In the genomic region with DNA sequence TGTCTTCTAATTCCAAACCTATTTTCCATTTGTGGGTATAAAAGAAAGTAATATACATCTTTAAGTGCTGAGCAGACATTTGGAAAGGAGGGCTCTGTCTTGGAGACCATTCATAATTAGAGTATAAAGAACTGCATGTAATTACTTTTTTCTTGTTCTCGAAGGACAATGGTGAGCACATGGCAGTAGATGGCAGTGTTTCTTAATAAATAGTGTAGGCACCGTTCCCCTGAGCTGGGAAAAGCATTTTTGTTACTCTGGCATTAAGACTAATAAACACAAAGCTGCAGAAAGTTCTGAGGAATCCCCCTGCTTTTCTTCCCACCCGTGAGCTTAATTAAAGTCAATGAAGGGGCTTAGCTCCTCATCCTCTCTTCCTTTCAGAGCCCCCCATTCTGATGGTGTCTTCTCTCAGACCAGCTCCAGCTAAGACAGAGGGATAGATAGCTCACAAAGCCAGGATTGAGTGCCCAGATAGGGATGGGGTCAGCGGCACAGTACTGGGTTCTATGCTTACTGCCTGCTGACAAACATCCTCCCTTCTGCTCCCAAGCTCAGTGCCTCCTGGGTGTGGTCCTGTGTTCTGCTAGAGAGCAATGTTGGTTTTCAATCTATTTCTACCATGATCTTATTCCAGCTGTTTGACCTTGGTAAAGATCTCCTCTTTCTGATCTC, we compare ENCODE assay signal across 11 mouse cellular contexts. TPM values are rescaled to one million over a fixed set of nuclear protein-coding genes. Genes with fewer than 3 reads are reported as not detected.
DNase-seq lines count a peak whose midpoint lies in the region; ATAC-seq and TF ChIP-seq lines count a peak whose summit lies in the region.
"Had no signal": no experiment of that assay in that cellular context is flagged by ENCODE, and none has a peak within 500 bp of the region (broad histone marks: within the 10 kb centered on the region; RNA-seq: fewer than 3 reads in every experiment).

No protein-coding gene starts in this region.

- no peak overlapping the region for H3K9ac ChIP-seq in MEL (ENCODE audit: control insufficient read depth, low read depth, low read length, poor library complexity, severe bottlenecking)
- no peak overlapping the region for H3K9ac ChIP-seq in midbrain, embryonic 13.5 days (replicated peaks)

- TF ChIP-seq CTCF in MEL (IDR thresholded peaks at IDR 0.05 in 2 of 3, conservative IDR thresholded peaks at IDR 0.05 in 1 of 3; ENCODE audit: control insufficient read depth in 1 of 3, insufficient read depth in 1 of 3, low read depth in 2 of 3, low read length in 3 of 3, poor library complexity in 1 of 3, severe bottlenecking in 1 of 3) = peak in 1 of 3 experiments; percentile 23; a peak in 2 of 6 replicates

- TF ChIP-seq RAD21 in MEL (IDR thresholded peaks at IDR 0.05; ENCODE audit: low read depth, low read length) = peak; percentile 37

- H3K27ac ChIP-seq in MEL (ENCODE audit: control insufficient read depth, low read depth, low read length) = no peak overlapping the region
- no peak overlapping the region for H3K27ac ChIP-seq in midbrain, embryonic 13.5 days

- H3K4me3 ChIP-seq in MEL (ENCODE audit: control insufficient read depth in 1 of 2, insufficient read depth in 1 of 2, low read depth in 2 of 2, low read length in 2 of 2) = no peak overlapping the region
- no peak overlapping the region for H3K4me3 ChIP-seq in midbrain, embryonic 13.5 days (replicated peaks)

- TF ChIP-seq EP300 in MEL (IDR thresholded peaks at IDR 0.05; ENCODE audit: low read depth in 1 of 2, low read length in 2 of 2) = no peak

- no peaks in the 10 kb centered on the region for H3K9me3 ChIP-seq in MEL (replicated peaks; ENCODE audit: insufficient read depth, low read length)
- H3K9me3 ChIP-seq in midbrain, embryonic 13.5 days = no peaks in the 10 kb centered on the region

- H3K4me2 ChIP-seq in midbrain, embryonic 13.5 days (replicated peaks) = no peak overlapping the region

- no peaks in the 10 kb centered on the region for H3K79me2 ChIP-seq in MEL (ENCODE audit: control insufficient read depth, insufficient read depth, low read length, poor library complexity)

- no peaks in the 10 kb centered on the region for H3K4me1 ChIP-seq in MEL (ENCODE audit: control insufficient read depth in 1 of 2, insufficient read depth in 2 of 2, low read length in 2 of 2)
- H3K4me1 ChIP-seq in midbrain, embryonic 13.5 days (replicated peaks) = no peaks in the 10 kb centered on the region

- WGBS in midbrain, embryonic 13.5 days = 18% methylated on average over 4 of the region's 4 CpGs

- ATAC-seq in midbrain, embryonic 13.5 days = peak; percentile 78
- ATAC-seq in CD4-positive, CD25-positive, alpha-beta regulatory T cell, adult 4 months = no peak
- no peak for ATAC-seq in erythroblast, adult 5-6 weeks (replicated peaks; ENCODE audit: low FRiP score, poor library complexity, severe bottlenecking)

- no peaks in the 10 kb centered on the region for H3K36me3 ChIP-seq in MEL (ENCODE audit: control insufficient read depth in 1 of 2, insufficient read depth in 2 of 2, low read length in 2 of 2)
- no peaks in the 10 kb centered on the region for H3K36me3 ChIP-seq in midbrain, embryonic 13.5 days

- no peaks in the 10 kb centered on the region for H3K27me3 ChIP-seq in MEL (ENCODE audit: control insufficient read depth in 1 of 2, insufficient read depth in 2 of 2, low read length in 2 of 2)
- H3K27me3 ChIP-seq in midbrain, embryonic 13.5 days = no peaks in the 10 kb centered on the region

- DNase-seq in kidney, adult 9 months = peak; percentile 1
- DNase-seq in kidney, adult 18-20 months = no peak
- peak; percentile 6 for DNase-seq in MEL (ENCODE audit: low read depth, low spot score)
- peak; percentile 49 for DNase-seq in brain, embryonic 18.5 days (ENCODE audit: low read depth, low spot score)
- no peak for DNase-seq in testis, postnatal 10 days (ENCODE audit: low spot score)
- DNase-seq: gastrocnemius, postnatal 36 days; kidney, adult 2 months; left cerebral cortex, postnatal 4 days had no signal

- TF ChIP-seq POLR2A in MEL (IDR thresholded peaks at IDR 0.05; ENCODE audit: control insufficient read depth in 1 of 2, insufficient read depth in 1 of 2, low read depth in 1 of 2, low read length in 2 of 2, poor library complexity in 1 of 2) = no peak

TF ChIP-seq in MEL, 35 proteins besides CTCF, POLR2A, EP300 and RAD21:
- TF ChIP-seq SMC3 (IDR thresholded peaks at IDR 0.05; ENCODE audit: low read depth, low read length) (peak; percentile 18; the same call in 1 of the 2 replicates), UBTF (IDR thresholded peaks at IDR 0.05; ENCODE audit: borderline replicate concordance, insufficient read depth, low read depth, low read length) (no peak), GABPA (IDR thresholded peaks at IDR 0.05; ENCODE audit: low read depth, low read length) (no peak), POLR2AphosphoS2 (IDR thresholded peaks at IDR 0.05; ENCODE audit: low read length) (no peak), KAT2A (conservative IDR thresholded peaks at IDR 0.05; ENCODE audit: low read depth, low read length) (no peak), ZMIZ1 (IDR thresholded peaks at IDR 0.05; ENCODE audit: low read depth, low read length) (no peak), MAX (IDR thresholded peaks at IDR 0.05; ENCODE audit: low read length) (no peak)

RNA-seq across cellular contexts. Expression of a gene that starts 29.3 kb away (rescaled TPM):
- total RNA-seq in MEL (2012; rRNA removed) = 119 and 125 TPM in 2 replicates
- polyA plus RNA-seq in MEL (2012; ENCODE audit: insufficient read depth in 1 of 2, insufficient read length in 2 of 2, low read depth in 1 of 2, low replicate concordance in 2 of 2, missing spikeins in 1 of 2) = 100 to 1,000 TPM in 1 of 2 experiments, not detected in 1; 185 TPM
- polyA plus RNA-seq in midbrain, embryonic 13.5 days (2015; fragmentation: Nextera tagmentation; extraction: Ambion mirVana) = 49.1 and 49.5 TPM in 2 replicates
- 100 to 1,000 TPM in 1 of 2 experiments, 10 to 100 TPM in 1; 63.0 to 106 TPM for polyA plus RNA-seq in CD4-positive, CD25-positive, alpha-beta regulatory T cell, adult 4 months (2017; shearing (Covaris generic))
- total RNA-seq in erythroblast, adult 5-6 weeks (2015; ENCODE audit: low replicate concordance) = 20.9 and 27.2 TPM in 2 replicates
- total RNA-seq in erythroblast, adult 5-6 weeks (2017; ENCODE audit: low replicate concordance) = 3.2 and 9.7 TPM in 2 replicates

Comparison
In these comparisons a context has a peak if more than half of its experiments do, and no peak if none do; other contexts are left out.
1. DNase-seq: peak in kidney, adult 9 months (single experiment), MEL (single experiment) and brain, embryonic 18.5 days (single experiment); none in kidney, adult 18-20 months (single experiment) and testis, postnatal 10 days (single experiment).